ENCODE assay signal across 8 mouse cellular contexts in genomic region chr9:56165377-56165776, GRCm38 (mm10). TPM values are rescaled to one million over a fixed set of nuclear protein-coding genes. Genes with fewer than 3 reads are reported as not detected.
DNase-seq lines count a peak whose midpoint lies in the region; ATAC-seq and TF ChIP-seq lines count a peak whose summit lies in the region.

Gene Tspan3, minus strand, starts transcription at chr9:56165477.

- H3K4me2 ChIP-seq in hindbrain, postnatal 0 days (ENCODE audit: low read depth, low read length) = no peak within 1 kb of the TSS

- no peak within 1 kb of the TSS for H3K4me3 ChIP-seq in cerebellum, adult 2 months (replicated peaks; ENCODE audit: insufficient read depth, low read depth, low read length)
- H3K4me3 ChIP-seq in hindbrain, postnatal 0 days (ENCODE audit: low read length) = no peak within 1 kb of the TSS

- no peak for DNase-seq in cerebellum, adult 2 months
- no peak for DNase-seq in cerebellum, postnatal 14 days
- DNase-seq in adrenal gland, adult 8-10 months = no peak
- DNase-seq in gastrocnemius, postnatal 14 days = no peak
- no peak for DNase-seq in hindbrain, postnatal 0 days (ENCODE audit: low spot score)
- DNase-seq in ovary, postnatal 36 days (ENCODE audit: low spot score) = no peak
- DNase-seq in kidney, adult 11 months = no peak

- H3K27ac ChIP-seq in cerebellum, adult 2 months (ENCODE audit: insufficient read depth, low read length) = no peak within 1 kb of the TSS
- H3K27ac ChIP-seq in hindbrain, postnatal 0 days = no peak within 1 kb of the TSS

- no peaks in the 10 kb centered on the region for H3K36me3 ChIP-seq in hindbrain, postnatal 0 days (ENCODE audit: insufficient read depth, low read length)

- no peak for ATAC-seq in hindbrain, postnatal 0 days
- no peak for ATAC-seq in megakaryocyte, adult 5-6 weeks (ENCODE audit: poor library complexity, severe bottlenecking)

- no peak for TF ChIP-seq POLR2A in cerebellum, adult 2 months (IDR thresholded peaks at IDR 0.05; ENCODE audit: borderline replicate concordance, insufficient read depth, low read length)

- H3K27me3 ChIP-seq in cerebellum, adult 2 months (ENCODE audit: control insufficient read depth, insufficient read depth, low read length) = no peaks in the 10 kb centered on the region
- no peaks in the 10 kb centered on the region for H3K27me3 ChIP-seq in hindbrain, postnatal 0 days (ENCODE audit: insufficient read depth, low read length)

- no peaks in the 10 kb centered on the region for H3K4me1 ChIP-seq in cerebellum, adult 2 months (ENCODE audit: control insufficient read depth, insufficient read depth, low read length)
- H3K4me1 ChIP-seq in hindbrain, postnatal 0 days (ENCODE audit: insufficient read depth, low read length) = no peaks in the 10 kb centered on the region

- WGBS in cerebellum, adult 2 months = 92% methylated on average over 6 of the region's 6 CpGs
- 96% methylated on average over 6 of the region's 6 CpGs for WGBS in hindbrain, postnatal 0 days

- no peaks in the 10 kb centered on the region for H3K9me3 ChIP-seq in hindbrain, postnatal 0 days (ENCODE audit: low read length)

- TF ChIP-seq CTCF in cerebellum, adult 2 months (IDR thresholded peaks at IDR 0.05; ENCODE audit: borderline replicate concordance, insufficient read depth, low read depth, low read length) = no peak
- no peak for TF ChIP-seq CTCF in hindbrain, postnatal 0 days (IDR thresholded peaks at IDR 0.05; ENCODE audit: low read depth)

- intact Hi-C loops in gastrocnemius, postnatal 14 days (cut with DNase I; ENCODE audit: low total_unique reads) = no loop called here

- H3K9ac ChIP-seq in hindbrain, postnatal 0 days (replicated peaks; ENCODE audit: low read length) = no peak within 1 kb of the TSS

RNA-seq across cellular contexts. Expression of gene Tspan3, which starts in this region (rescaled TPM):
- 515 and 542 TPM in 2 replicates for polyA plus RNA-seq in cerebellum, adult 2 months (2012; rRNA removed)
- total RNA-seq in adrenal gland, adult 8-10 months (2022) = 100 to 1,000 TPM; 114 to 151 (median 125) TPM
- 100 to 1,000 TPM; 131 to 147 TPM for total RNA-seq in gastrocnemius, postnatal 14 days (2021)
- 524 and 552 TPM in 2 replicates for total RNA-seq in hindbrain, postnatal 0 days (2014; rRNA removed)
- 725 and 737 TPM in 2 replicates for polyA plus RNA-seq in hindbrain, postnatal 0 days (2015; fragmentation: Nextera tagmentation; extraction: Ambion mirVana)
- total RNA-seq in megakaryocyte, adult 5-6 weeks (2015) = 22.5 and 28.9 TPM in 2 replicates
- 17.9 and 20.4 TPM in 2 replicates for total RNA-seq in megakaryocyte, adult 5-6 weeks (2017)
